Mouse (Mus musculus) midbrain, embryonic 14.5 days (tissue): ENCODE data around the gene H2-M10.3. TPM values are rescaled to one million over a fixed set of nuclear protein-coding genes. Genes with fewer than 3 reads are reported as not detected.
"Not testable (repeated sequence)": the region's sequence is repeated elsewhere in the genome, so short reads cannot be mapped to it uniquely, and the experiment has no call there.

Experiments used
- ATAC-seq: fragments of 200-750 bp; cut with Nextera tagmentation; 2 replicates; pipeline ENCODE4 v1.8.0; 2017; ENCODE audit warnings: moderate number of reproducible peaks, moderate library complexity; ENCODE audit not compliant: low FRiP score, low TSS enrichment
- DNase-seq: peaks from one replicate; pipeline ENCODE4 v3.0.0-alpha.2; 2015
- H3K27ac ChIP-seq: fragments of 300-500 bp; sonication (generic); replicated peaks from 2 replicates; pipeline ENCODE4 v1.5.1; 2014; ENCODE audit warnings: mild to moderate bottlenecking, low read depth, low read length, moderate library complexity
- H3K27me3 ChIP-seq: fragments of 300-500 bp; sonication (generic); 2 replicates; pipeline ENCODE4 v1.6.1; 2014; ENCODE audit warnings: low read length, control low read depth, mixed read lengths; ENCODE audit not compliant: control insufficient read depth, insufficient read depth
- H3K36me3 ChIP-seq: fragments of 300-500 bp; sonication (generic); 2 replicates; pipeline ENCODE4 v1.6.1; 2014; ENCODE audit warnings: low read length, control low read depth; ENCODE audit not compliant: control insufficient read depth, insufficient read depth
- H3K4me1 ChIP-seq: fragments of 300-500 bp; sonication (generic); 2 replicates; pipeline ENCODE4 v1.6.1; 2014; ENCODE audit warnings: mild to moderate bottlenecking, antibody characterized with exemption, low read length, control low read depth; ENCODE audit not compliant: control insufficient read depth, insufficient read depth
- H3K4me2 ChIP-seq: fragments of 300-500 bp; sonication (generic); 2 replicates; pipeline ENCODE4 v1.6.1; 2014; ENCODE audit warnings: mild to moderate bottlenecking, low read length, moderate library complexity
- H3K4me3 ChIP-seq: fragments of 300-500 bp; sonication (generic); replicated peaks from 2 replicates; pipeline ENCODE4 v1.5.1; 2014; ENCODE audit warnings: low read depth, low read length
- H3K9ac ChIP-seq: fragments of 300-500 bp; sonication (generic); replicated peaks from 2 replicates; pipeline ENCODE4 v1.6.1; 2014; ENCODE audit warnings: mild to moderate bottlenecking, low read length, moderate library complexity
- H3K9me3 ChIP-seq: fragments of 300-500 bp; sonication (generic); 2 replicates; pipeline ENCODE4 v1.6.1; 2016; ENCODE audit warnings: low read length, control low read depth, mixed read lengths; ENCODE audit not compliant: control insufficient read depth
- WGBS: fragments of 180-500 bp; shearing (Covaris S2); extraction: QIAGEN DNeasy Blood & Tissue Kit; methylation state at CpG from one replicate; pipeline ENCODE4 v1.1.7; 2014; 5-methylcytosine and 5-hydroxymethylcytosine counted together
- polyA plus RNA-seq: library from polyadenylated mRNA; unstranded; fragments of >200 nt; fragmentation: Nextera tagmentation; extraction: Ambion mirVana; gene quantifications from 2 replicates; pipeline ENCODE4 v1.2.1, GENCODE M21; 2014

H2-M10.3 gene
- not detected in 2 replicates for polyA plus RNA-seq

- not testable (repeated sequence) for ATAC-seq, H3K4me3 ChIP-seq, H3K27me3 ChIP-seq, H3K4me2 ChIP-seq, H3K4me1 ChIP-seq, DNase-seq, H3K27ac ChIP-seq, H3K9ac ChIP-seq, H3K36me3 ChIP-seq, H3K9me3 ChIP-seq
- 89% methylated on average over 2 of the region's 2 CpGs for WGBS
These were observed at the start of gene H2-M10.3 for GRCm38 (mm10) chr17:36368317-36368716. TSS of gene H2-M10.3 (minus strand) at chr17:36368417.

- 66% methylated on average over 2 of the region's 2 CpGs for WGBS
These were observed 49.2 kb upstream of the H2-M10.3 start for GRCm38 (mm10) chr17:36417416-36417815.

GRCm38 (mm10) chr17:36415407-36415806 is 47.2 kb upstream of the H2-M10.3 start:
- no peak overlapping the region for H3K9ac ChIP-seq
- no peaks in the 10 kb centered on the region for H3K4me1 ChIP-seq
- no peak overlapping the region for H3K4me3 ChIP-seq
- no peaks in the 10 kb centered on the region for H3K27me3 ChIP-seq
- no peak overlapping the region for H3K27ac ChIP-seq
- no peaks in the 10 kb centered on the region for H3K36me3 ChIP-seq
- no peaks in the 10 kb centered on the region for H3K9me3 ChIP-seq
- no peak overlapping the region for H3K4me2 ChIP-seq
- DNase-seq: no peak
- ATAC-seq: no peak
- WGBS: 74% methylated on average over 1 of the region's 1 CpGs

More at GRCm38 (mm10) chr17:36417416-36417815, 49.2 kb upstream of the H2-M10.3 start:
- no peak overlapping the region for H3K9ac ChIP-seq
- H3K9me3 ChIP-seq: no peaks in the 10 kb centered on the region
- ATAC-seq (no peak), DNase-seq (no peak)
- H3K4me2 ChIP-seq: no peak overlapping the region
- no peak overlapping the region for H3K27ac ChIP-seq
- H3K4me3 ChIP-seq: no peak overlapping the region
- no peaks in the 10 kb centered on the region for H3K36me3 ChIP-seq
- H3K27me3 ChIP-seq: no peaks in the 10 kb centered on the region
- H3K4me1 ChIP-seq: no peaks in the 10 kb centered on the region

- no peak overlapping the region for H3K4me3 ChIP-seq
- no peak overlapping the region for H3K4me2 ChIP-seq
- no peaks in the 10 kb centered on the region for H3K9me3 ChIP-seq
- ATAC-seq (no peak), DNase-seq (no peak)
- no peak overlapping the region for H3K27ac ChIP-seq
- H3K9ac ChIP-seq: no peak overlapping the region
- no peaks in the 10 kb centered on the region for H3K36me3 ChIP-seq
- no peaks in the 10 kb centered on the region for H3K4me1 ChIP-seq
- 90% methylated on average over 1 of the region's 1 CpGs for WGBS
- H3K27me3 ChIP-seq: no peaks in the 10 kb centered on the region
These were observed 46.1 kb upstream of the H2-M10.3 start for GRCm38 (mm10) chr17:36414361-36414760.

- Histone ChIP-seq H3K27ac (no peak overlapping the region), H3K4me2 (no peak overlapping the region), H3K9me3 (no peaks in the 10 kb centered on the region), H3K4me3 (no peak overlapping the region), H3K4me1 (no peaks in the 10 kb centered on the region), H3K27me3 (no peaks in the 10 kb centered on the region), H3K9ac (no peak overlapping the region), H3K36me3 (no peaks in the 10 kb centered on the region)
- no peak for ATAC-seq
- no peak for DNase-seq
- WGBS: 92% methylated on average over 2 of the region's 2 CpGs
These were observed 21.7 kb upstream of the H2-M10.3 start for GRCm38 (mm10) chr17:36389907-36390306.

- not testable (repeated sequence) for ATAC-seq, H3K27me3 ChIP-seq
These were observed 5.8 kb downstream of the H2-M10.3 start for GRCm38 (mm10) chr17:36362404-36362803.

GRCm38 (mm10) chr17:36357512-36357911 is 10.7 kb downstream of the H2-M10.3 start:
- not testable (repeated sequence) for ATAC-seq, H3K27me3 ChIP-seq, H3K27ac ChIP-seq, H3K9ac ChIP-seq, H3K36me3 ChIP-seq, H3K9me3 ChIP-seq, H3K4me1 ChIP-seq, H3K4me2 ChIP-seq, H3K4me3 ChIP-seq
- peak; percentile 75 for DNase-seq

More at GRCm38 (mm10) chr17:36362404-36362803, 5.8 kb downstream of the H2-M10.3 start:
- H3K36me3 ChIP-seq, H3K4me1 ChIP-seq, DNase-seq, H3K9ac ChIP-seq, H3K9me3 ChIP-seq, H3K4me3 ChIP-seq, H3K27ac ChIP-seq, H3K4me2 ChIP-seq: not testable (repeated sequence)

GRCm38 (mm10) chr17:36355763-36356162 is 12.5 kb downstream of the H2-M10.3 start:
- no peaks in the 10 kb centered on the region for H3K27me3 ChIP-seq
- no peak overlapping the region for H3K4me3 ChIP-seq
- 47% methylated on average over 3 of the region's 3 CpGs for WGBS
- no peak overlapping the region for H3K9ac ChIP-seq
- ATAC-seq (no peak; the same call in 1 of the 2 replicates), DNase-seq (no peak)
- H3K36me3 ChIP-seq: no peaks in the 10 kb centered on the region
- no peaks in the 10 kb centered on the region for H3K4me1 ChIP-seq
- H3K27ac ChIP-seq: no peak overlapping the region
- no peaks in the 10 kb centered on the region for H3K9me3 ChIP-seq
- no peak overlapping the region for H3K4me2 ChIP-seq

GRCm38 (mm10) chr17:36355343-36355742 is 12.9 kb downstream of the H2-M10.3 start:
- not testable (repeated sequence) for H3K4me3 ChIP-seq, H3K27me3 ChIP-seq, H3K4me2 ChIP-seq, H3K9ac ChIP-seq, H3K36me3 ChIP-seq, H3K9me3 ChIP-seq, H3K4me1 ChIP-seq, ATAC-seq, H3K27ac ChIP-seq
- DNase-seq: peak; percentile 90
